Mouse (Mus musculus) embryonic facial prominence, embryonic 15.5 days (tissue): ENCODE data around the gene Alg6. TPM values are rescaled to one million over a fixed set of nuclear protein-coding genes. Genes with fewer than 3 reads are reported as not detected.

ENCODE experiments used
- ATAC-seq: fragments of 200-750 bp; cut with Nextera tagmentation; 2 replicates; pipeline ENCODE4 v1.8.0; 2017; ENCODE audit warnings: low read depth, moderate TSS enrichment; ENCODE audit not compliant: insufficient number of reproducible peaks, low FRiP score, low TSS enrichment
- H3K27ac ChIP-seq: fragments of 300-500 bp; sonication (generic); replicated peaks from 2 replicates; pipeline ENCODE4 v1.5.1; 2015; ENCODE audit warnings: mild to moderate bottlenecking, inconsistent platforms
- H3K27me3 ChIP-seq: fragments of 300-500 bp; sonication (generic); 2 replicates; pipeline ENCODE4 v1.6.1; 2015; ENCODE audit warnings: inconsistent platforms
- H3K36me3 ChIP-seq: fragments of 300-500 bp; sonication (generic); 2 replicates; pipeline ENCODE4 v1.6.1; 2015; ENCODE audit warnings: mild to moderate bottlenecking, inconsistent platforms
- H3K4me1 ChIP-seq: fragments of 300-500 bp; sonication (generic); 2 replicates; pipeline ENCODE4 v1.6.1; 2015; ENCODE audit warnings: inconsistent platforms
- H3K4me2 ChIP-seq: fragments of 300-500 bp; sonication (generic); replicated peaks from 2 replicates; pipeline ENCODE4 v1.6.1; 2015; ENCODE audit warnings: mild to moderate bottlenecking, inconsistent platforms
- H3K4me3 ChIP-seq: fragments of 300-500 bp; sonication (generic); replicated peaks from 2 replicates; pipeline ENCODE4 v1.5.1; 2015; ENCODE audit warnings: mild to moderate bottlenecking, inconsistent platforms
- H3K9ac ChIP-seq: fragments of 300-500 bp; sonication (generic); 2 replicates; pipeline ENCODE4 v1.6.1; 2015; ENCODE audit warnings: inconsistent platforms
- H3K9me3 ChIP-seq: fragments of 300-500 bp; sonication (generic); replicated peaks from 2 replicates; pipeline ENCODE4 v1.6.1; 2016; ENCODE audit warnings: inconsistent platforms
- WGBS: fragments of 180-500 bp; shearing (Covaris S2); methylation state at CpG from one replicate; pipeline ENCODE4 v1.1.7; 2015; 5-methylcytosine and 5-hydroxymethylcytosine counted together
- polyA plus RNA-seq: library from polyadenylated mRNA; unstranded; fragments of >200 nt; fragmentation: Nextera tagmentation; extraction: Ambion mirVana; gene quantifications from 2 replicates; pipeline ENCODE4 v1.2.1, GENCODE M21; 2015

Gene Alg6
- polyA plus RNA-seq, 1 experiment from 2014 or later = 18.6 TPM

DNA sequence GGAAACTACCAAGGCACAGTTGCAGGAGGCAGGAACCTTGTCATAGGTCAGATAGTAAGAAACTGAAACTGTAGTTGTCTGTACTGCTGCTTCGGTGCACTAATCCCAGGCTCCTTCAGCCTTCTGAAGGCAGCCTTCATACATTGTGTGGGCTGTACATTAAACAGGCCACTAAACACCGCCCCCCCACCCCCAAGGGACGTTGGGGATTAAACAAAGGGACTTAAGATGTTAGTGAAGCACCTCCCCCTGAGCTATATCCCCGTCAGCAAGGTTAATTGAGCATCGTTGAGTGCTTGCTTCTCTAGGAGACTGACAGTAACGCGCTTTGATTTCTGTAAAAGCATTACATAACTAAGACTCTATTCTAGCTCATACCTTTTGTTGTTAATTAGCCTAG, 24.4 kb downstream of the Alg6 start:
- Histone ChIP-seq H3K4me1 (no peaks in the 10 kb centered on the region), H3K27ac (no peak overlapping the region), H3K9me3 (no peaks in the 10 kb centered on the region), H3K4me3 (no peak overlapping the region), H3K9ac (no peak overlapping the region), H3K27me3 (no peaks in the 10 kb centered on the region), H3K4me2 (no peak overlapping the region), H3K36me3 (no peaks in the 10 kb centered on the region)
- 37% methylated on average over 7 of the region's 7 CpGs for WGBS
- no peak for ATAC-seq

DNA sequence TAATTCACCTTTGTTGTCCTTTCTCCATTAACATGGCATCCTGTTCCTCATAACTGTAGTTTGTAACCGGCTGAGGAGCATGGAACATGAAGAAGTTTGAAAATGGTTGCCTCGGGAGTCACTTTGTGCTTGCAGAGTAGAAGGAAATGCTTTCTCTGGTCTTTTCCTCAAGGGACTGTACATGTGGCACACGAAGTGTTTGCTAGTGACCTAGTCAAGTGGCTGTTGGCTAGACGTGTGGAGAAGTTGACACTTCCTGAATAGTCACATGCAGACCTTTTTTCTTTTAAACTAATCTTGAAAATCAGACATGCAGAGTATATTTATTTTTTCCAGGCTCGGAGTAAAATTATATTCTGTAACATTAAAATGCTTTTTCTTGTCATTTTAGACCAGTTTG, 37.0 kb downstream of the Alg6 start:
- ATAC-seq = no peak
- Histone ChIP-seq H3K4me1 (no peaks in the 10 kb centered on the region), H3K9me3 (no peaks in the 10 kb centered on the region), H3K27me3 (no peaks in the 10 kb centered on the region), H3K4me2 (no peak overlapping the region), H3K36me3 (peaks cover 7% of the 10 kb centered on the region; the same call in 1 of the 2 replicates), H3K9ac (no peak overlapping the region), H3K27ac (no peak overlapping the region), H3K4me3 (no peak overlapping the region)
- WGBS = 77% methylated on average over 5 of the region's 5 CpGs

DNA sequence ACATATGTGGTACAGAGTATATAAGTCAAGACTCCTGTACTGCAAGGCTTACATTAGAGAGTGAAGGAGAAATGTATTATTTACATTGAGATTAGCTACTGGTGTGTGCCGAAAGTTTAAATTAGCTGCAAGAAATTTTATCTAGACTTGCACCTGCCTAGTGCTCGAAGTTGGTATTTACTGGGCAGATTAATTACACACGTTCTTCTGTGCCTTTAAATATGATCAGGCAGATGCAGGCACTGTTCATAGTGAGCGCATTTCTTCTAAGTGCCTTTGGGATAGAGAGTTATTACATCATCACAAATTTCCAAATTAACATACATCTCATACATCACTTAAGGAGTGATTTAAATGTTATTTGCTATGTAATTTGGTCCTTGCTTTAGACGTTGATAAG, 50.8 kb downstream of the Alg6 start:
- no peak for ATAC-seq
- H3K36me3 ChIP-seq = no peaks in the 10 kb centered on the region
- whole genome bisulfite sequencing = 61% methylated on average over 5 of the region's 5 CpGs
- H3K4me3 ChIP-seq = no peak overlapping the region
- H3K4me1 ChIP-seq = no peaks in the 10 kb centered on the region
- H3K27ac ChIP-seq = no peak overlapping the region
- no peak overlapping the region for H3K4me2 ChIP-seq
- H3K27me3 ChIP-seq = no peaks in the 10 kb centered on the region
- no peaks in the 10 kb centered on the region for H3K9me3 ChIP-seq
- H3K9ac ChIP-seq = no peak overlapping the region

DNA sequence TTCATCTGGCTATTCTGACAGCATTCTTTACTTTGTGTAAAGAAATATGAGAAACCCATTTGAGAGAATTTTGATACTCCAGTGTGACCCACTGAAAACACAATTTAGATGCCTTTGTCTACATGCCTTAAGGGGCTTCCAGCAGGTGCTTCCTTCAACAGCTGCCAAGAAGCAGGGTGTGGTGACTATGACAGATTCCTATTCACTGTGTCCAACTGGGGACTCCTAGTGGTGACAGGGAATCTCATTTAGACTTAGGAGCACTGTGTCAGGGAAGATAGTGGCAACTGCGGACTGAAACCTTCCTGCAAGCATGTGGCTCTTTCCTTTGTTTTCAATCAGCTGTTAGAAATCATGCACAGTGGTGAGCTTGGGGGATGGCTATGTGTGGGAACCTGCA, 51.3 kb downstream of the Alg6 start:
- Histone ChIP-seq H3K4me3 (no peak overlapping the region), H3K36me3 (no peaks in the 10 kb centered on the region), H3K9me3 (no peaks in the 10 kb centered on the region), H3K4me1 (no peaks in the 10 kb centered on the region), H3K4me2 (no peak overlapping the region), H3K27ac (no peak overlapping the region), H3K9ac (no peak overlapping the region), H3K27me3 (no peaks in the 10 kb centered on the region)
- WGBS = 51% methylated on average over 1 of the region's 1 CpGs
- ATAC-seq = no peak; the same call in 1 of the 2 replicates

DNA sequence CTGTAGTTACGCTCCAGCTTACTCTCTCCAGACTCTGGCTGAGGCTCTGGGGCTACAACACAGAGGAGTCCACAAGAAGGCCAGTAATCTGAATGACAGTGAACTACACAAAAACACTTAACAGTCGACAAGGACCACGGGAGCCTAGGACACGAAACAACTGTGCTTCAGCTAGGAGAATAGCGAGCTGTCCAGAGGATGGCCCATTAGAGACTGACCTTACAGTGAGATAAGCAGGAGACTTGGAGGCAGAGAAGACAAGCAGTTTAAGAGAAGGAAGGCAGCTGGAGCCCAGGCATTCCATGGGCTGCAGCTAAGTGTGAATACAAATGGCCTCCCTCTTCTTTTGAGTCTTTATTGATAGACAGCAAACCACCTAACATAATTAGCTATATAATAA, 55.1 kb downstream of the Alg6 start:
- no peak overlapping the region for H3K27ac ChIP-seq
- H3K27me3 ChIP-seq = no peaks in the 10 kb centered on the region
- 94% methylated on average over 5 of the region's 5 CpGs for WGBS
- H3K9ac ChIP-seq = no peak overlapping the region
- ATAC-seq = no peak
- H3K4me2 ChIP-seq = no peak overlapping the region
- no peaks in the 10 kb centered on the region for H3K9me3 ChIP-seq
- H3K36me3 ChIP-seq = no peaks in the 10 kb centered on the region
- H3K4me1 ChIP-seq = no peaks in the 10 kb centered on the region
- no peak overlapping the region for H3K4me3 ChIP-seq

DNA sequence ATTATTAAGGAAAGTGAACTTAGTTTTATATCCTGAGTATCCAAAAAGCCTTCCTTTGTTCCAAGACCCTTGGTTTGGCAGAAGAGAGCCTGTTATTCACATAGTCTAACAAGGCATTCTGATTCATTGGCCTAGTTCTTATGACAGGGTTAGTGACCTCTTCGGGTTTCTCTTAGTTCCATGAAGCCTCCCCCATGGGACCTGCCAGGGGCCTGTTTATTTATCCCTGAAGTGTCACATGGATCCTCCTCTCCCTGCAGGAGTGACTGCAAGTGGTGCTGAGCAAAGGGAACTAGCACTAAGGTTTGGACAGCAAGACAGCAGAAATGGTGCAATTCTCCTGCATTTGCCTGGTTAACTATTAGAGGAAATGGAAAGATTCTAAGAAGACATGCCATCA, 57.6 kb downstream of the Alg6 start:
- Histone ChIP-seq H3K4me3 (no peak overlapping the region), H3K9me3 (no peaks in the 10 kb centered on the region), H3K27me3 (no peaks in the 10 kb centered on the region), H3K4me2 (no peak overlapping the region), H3K36me3 (no peaks in the 10 kb centered on the region), H3K4me1 (no peaks in the 10 kb centered on the region), H3K9ac (no peak overlapping the region), H3K27ac (no peak overlapping the region)
- ATAC-seq = no peak
- 38% methylated on average over 1 of the region's 1 CpGs for WGBS

DNA sequence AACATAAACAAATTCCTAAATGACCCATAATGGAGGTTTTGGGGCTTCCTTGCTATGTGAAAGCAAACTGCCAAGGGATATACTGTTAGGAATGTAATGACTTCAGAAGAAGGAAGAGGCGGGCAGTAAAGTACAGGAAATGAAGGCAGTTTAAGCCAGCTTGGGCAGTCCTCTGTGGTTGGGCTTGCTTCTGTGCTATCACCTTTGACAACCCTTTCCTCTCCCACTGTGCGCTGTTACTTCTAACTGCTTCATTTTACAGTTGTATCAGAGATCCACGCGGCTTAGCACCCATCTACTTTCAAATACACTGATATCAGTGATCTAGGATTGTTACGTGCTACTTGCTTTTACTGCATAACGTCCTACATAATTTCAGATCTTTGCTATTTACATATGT, 76.9 kb downstream of the Alg6 start:
- Histone ChIP-seq H3K4me1 (no peaks in the 10 kb centered on the region), H3K4me3 (no peak overlapping the region), H3K4me2 (no peak overlapping the region), H3K9me3 (no peaks in the 10 kb centered on the region), H3K36me3 (no peaks in the 10 kb centered on the region), H3K9ac (no peak overlapping the region), H3K27me3 (no peaks in the 10 kb centered on the region), H3K27ac (no peak overlapping the region)
- 90% methylated on average over 6 of the region's 6 CpGs for WGBS
- no peak for ATAC-seq

Other genes starting within 250 kb of the Alg6 start
- gene Foxd3, start 59.4 kb upstream of the Alg6 start, polyA plus RNA-seq = 1.7 and 1.8 TPM in 2 replicates
- gene Efcab7, start 113.5 kb downstream of the Alg6 start, polyA plus RNA-seq = 19.8 and 27.8 TPM in 2 replicates
- 45.4 and 49.7 TPM in 2 replicates for gene Pgm1, start 213.8 kb downstream of the Alg6 start, polyA plus RNA-seq
- gene Itgb3bp, start 214.1 kb downstream of the Alg6 start, polyA plus RNA-seq = 28.5 and 29.3 TPM in 2 replicates